Mouse (Mus musculus): ENCODE results near the gene Drc1.

The Drc1 gene

DNA sequence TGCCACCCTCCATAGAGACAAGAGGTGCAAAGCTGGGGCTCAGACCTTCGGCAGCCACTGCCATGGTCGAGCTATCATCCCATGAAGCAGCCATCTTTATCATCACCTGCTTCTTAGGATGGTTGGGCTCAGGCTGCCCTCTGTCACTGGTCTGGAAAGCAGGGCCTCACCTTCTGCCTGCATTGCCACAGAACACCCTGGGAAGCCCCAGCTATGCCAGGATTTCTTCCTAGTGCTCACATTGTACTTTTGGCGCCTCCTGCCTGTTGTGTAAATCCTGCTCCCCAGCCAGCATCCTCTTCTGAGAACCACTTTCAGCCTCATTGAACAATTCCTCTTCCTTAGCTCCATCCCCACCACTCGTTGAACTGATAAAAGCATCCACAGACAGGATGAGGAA is 134.7 kb downstream of the Drc1 start:
- no peak for DNase-seq (ENCODE audit: low read depth, low spot score)
